Mouse (Mus musculus) stomach, embryonic 16.5 days (tissue): ENCODE measurements around the gene H2al1h. TPM values are rescaled to one million over a fixed set of nuclear protein-coding genes. Genes with fewer than 3 reads are reported as not detected.
"Not testable (repeated sequence)": the region's sequence is repeated elsewhere in the genome, so short reads cannot be mapped to it uniquely, and the experiment has no call there.

Source experiments
- ATAC-seq: fragments of 200-750 bp; cut with Nextera tagmentation; 2 replicates; pipeline ENCODE4 v1.8.0; 2017; ENCODE audit warnings: moderate number of reproducible peaks, moderate TSS enrichment; ENCODE audit not compliant: insufficient read depth, low FRiP score
- H3K27ac ChIP-seq: fragments of 300-500 bp; sonication (generic); 2 replicates; pipeline ENCODE4 v1.5.1; 2014; ENCODE audit warnings: low read length
- H3K27me3 ChIP-seq: fragments of 300-500 bp; sonication (generic); 2 replicates; pipeline ENCODE4 v1.6.1; 2014; ENCODE audit warnings: low read length, control low read depth, mixed read lengths; ENCODE audit not compliant: control insufficient read depth, insufficient read depth
- H3K36me3 ChIP-seq: fragments of 300-500 bp; sonication (generic); 2 replicates; pipeline ENCODE4 v1.6.1; 2014; ENCODE audit warnings: low read length; ENCODE audit not compliant: control insufficient read depth, insufficient read depth
- H3K4me1 ChIP-seq: fragments of 300-500 bp; sonication (generic); 2 replicates; pipeline ENCODE4 v1.6.1; 2014; ENCODE audit warnings: low read length, control low read depth, mixed read lengths; ENCODE audit not compliant: control insufficient read depth, insufficient read depth
- H3K4me2 ChIP-seq: fragments of 300-500 bp; sonication (generic); 2 replicates; pipeline ENCODE4 v1.6.1; 2014; ENCODE audit warnings: low read depth, low read length, mixed read lengths
- H3K4me3 ChIP-seq: fragments of 300-500 bp; sonication (generic); replicated peaks from 2 replicates; pipeline ENCODE4 v1.5.1; 2014; ENCODE audit warnings: mild to moderate bottlenecking, low read length
- H3K9ac ChIP-seq: fragments of 300-500 bp; sonication (generic); 2 replicates; pipeline ENCODE4 v1.6.1; 2014; ENCODE audit warnings: low read length
- H3K9me3 ChIP-seq: fragments of 300-500 bp; sonication (generic); replicated peaks from 2 replicates; pipeline ENCODE4 v1.6.1; 2016; ENCODE audit warnings: low read length, control low read depth; ENCODE audit not compliant: control insufficient read depth
- WGBS: fragments of 180-500 bp; shearing (Covaris S2); extraction: QIAGEN DNeasy Blood & Tissue Kit; methylation state at CpG from one replicate; pipeline ENCODE4 v1.1.7; 2014; 5-methylcytosine and 5-hydroxymethylcytosine counted together
- polyA plus RNA-seq: library from polyadenylated mRNA; unstranded; fragments of >200 nt; fragmentation: Nextera tagmentation; extraction: Ambion mirVana; gene quantifications from 2 replicates; pipeline ENCODE4 v1.2.1, GENCODE M21; 2015

H2al1h gene
- polyA plus RNA-seq, 1 experiment from 2014 or later = not detected

DNA sequence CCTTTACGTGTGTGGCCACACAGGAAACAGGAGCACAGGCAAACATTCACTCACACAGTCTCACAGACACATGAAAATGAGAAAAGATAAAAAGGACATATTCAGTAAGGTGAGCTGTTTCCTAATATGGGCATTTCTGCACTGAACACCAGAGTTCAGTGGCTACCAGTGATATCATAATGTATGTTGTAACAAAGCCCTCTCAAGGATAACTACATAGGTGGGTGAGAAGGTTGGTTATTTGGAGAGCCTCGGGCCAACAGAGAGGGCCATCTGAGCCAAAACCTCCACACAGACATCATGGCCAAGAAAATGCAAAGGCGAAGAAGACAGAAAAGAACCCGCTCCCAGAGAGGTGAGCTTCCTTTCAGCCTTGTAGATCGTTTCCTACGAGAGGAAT is 12.8 kb upstream of the H2al1h start, which contains the start of gene H2al1d:
Gene H2al1d (plus strand): TSS at position 301 of the 400 bp plus-strand sequence.
- not testable (repeated sequence) for H3K9me3 ChIP-seq, H3K27ac ChIP-seq, H3K4me2 ChIP-seq, H3K4me1 ChIP-seq, ATAC-seq, H3K27me3 ChIP-seq, H3K36me3 ChIP-seq, H3K4me3 ChIP-seq, H3K9ac ChIP-seq
- WGBS = no CpG with 5 or more reads among the region's 6 CpGs

GRCm38 (mm10) chrX:11311634-11312033 is 9.7 kb upstream of the H2al1h start, which contains the start of gene H2al1e:
H2al1e (plus strand) TSS chrX:11311934.
- not testable (repeated sequence) for ATAC-seq, H3K36me3 ChIP-seq, H3K27me3 ChIP-seq, H3K9ac ChIP-seq, H3K4me1 ChIP-seq, H3K27ac ChIP-seq, H3K4me3 ChIP-seq, H3K9me3 ChIP-seq, H3K4me2 ChIP-seq
- WGBS = no CpG with 5 or more reads among the region's 3 CpGs

DNA sequence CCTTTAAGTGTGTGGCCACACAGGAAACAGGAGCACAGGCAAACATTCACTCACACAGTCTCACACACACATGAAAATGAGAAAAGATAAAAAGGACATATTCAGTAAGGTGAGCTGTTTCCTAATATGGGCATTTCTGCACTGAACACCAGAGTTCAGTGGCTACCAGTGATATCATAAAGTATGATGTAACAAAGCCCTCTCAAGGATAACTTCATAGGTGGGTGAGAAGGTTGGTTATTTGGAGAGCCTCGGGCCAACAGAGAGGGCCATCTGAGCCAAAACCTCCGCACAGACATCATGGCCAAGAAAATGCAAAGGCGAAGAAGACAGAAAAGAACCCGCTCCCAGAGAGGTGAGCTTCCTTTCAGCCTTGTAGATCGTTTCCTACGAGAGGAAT is 6.4 kb upstream of the H2al1h start, which contains the start of gene H2al1f:
Gene H2al1f (plus strand): TSS at position 301 of the 400 bp plus-strand sequence.
- H3K4me3 ChIP-seq, H3K9me3 ChIP-seq, H3K9ac ChIP-seq, H3K27ac ChIP-seq, H3K27me3 ChIP-seq, H3K36me3 ChIP-seq, ATAC-seq, H3K4me2 ChIP-seq, H3K4me1 ChIP-seq: not testable (repeated sequence)
- WGBS = no CpG with 5 or more reads among the region's 6 CpGs

GRCm38 (mm10) chrX:11317956-11318355 is 3.3 kb upstream of the H2al1h start, which contains the start of gene H2al1g:
H2al1g (plus strand) TSS chrX:11318256.
- H3K27me3 ChIP-seq, ATAC-seq, H3K27ac ChIP-seq, H3K36me3 ChIP-seq, H3K4me2 ChIP-seq, H3K9ac ChIP-seq, H3K4me1 ChIP-seq, H3K4me3 ChIP-seq, H3K9me3 ChIP-seq: not testable (repeated sequence)
- no CpG with 5 or more reads among the region's 3 CpGs for whole genome bisulfite sequencing

- H3K4me1 ChIP-seq, H3K27me3 ChIP-seq: not testable (repeated sequence)
- WGBS = 88% methylated on average over 2 of the region's 5 CpGs
Observed at GRCm38 (mm10) chrX:11324359-11324758, 3.1 kb downstream of the H2al1h start, which contains the start of gene H2al1i. H2al1i (plus strand) TSS chrX:11324659.

DNA sequence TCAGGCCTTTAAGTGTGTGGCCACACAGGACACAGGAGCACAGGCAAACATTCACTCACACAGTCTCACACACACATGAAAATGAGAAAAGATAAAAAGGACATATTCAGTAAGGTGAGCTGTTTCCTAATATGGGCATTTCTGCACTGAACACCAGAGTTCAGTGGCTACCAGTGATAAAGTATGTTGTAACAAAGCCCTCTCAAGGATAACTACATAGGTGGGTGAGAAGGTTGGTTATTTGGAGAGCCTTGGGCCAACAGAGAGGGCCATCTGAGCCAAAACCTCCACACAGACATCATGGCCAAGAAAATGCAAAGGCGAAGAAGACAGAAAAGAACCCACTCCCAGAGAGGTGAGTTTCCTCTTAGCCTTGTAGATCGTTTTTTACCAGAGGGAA is 6.2 kb downstream of the H2al1h start, which contains the start of gene H2al1j:
Gene H2al1j (plus strand): TSS at position 301 of the 400 bp plus-strand sequence.
- H3K4me2 ChIP-seq, H3K27me3 ChIP-seq, H3K27ac ChIP-seq, H3K4me1 ChIP-seq, H3K4me3 ChIP-seq, H3K9me3 ChIP-seq, H3K36me3 ChIP-seq, ATAC-seq, H3K9ac ChIP-seq: not testable (repeated sequence)
- 89% methylated on average over 2 of the region's 2 CpGs for WGBS

More at GRCm38 (mm10) chrX:11324359-11324758, 3.1 kb downstream of the H2al1h start, which contains the start of gene H2al1i:
- H3K9me3 ChIP-seq, H3K27ac ChIP-seq, H3K4me2 ChIP-seq, ATAC-seq, H3K4me3 ChIP-seq, H3K9ac ChIP-seq, H3K36me3 ChIP-seq: not testable (repeated sequence)

DNA sequence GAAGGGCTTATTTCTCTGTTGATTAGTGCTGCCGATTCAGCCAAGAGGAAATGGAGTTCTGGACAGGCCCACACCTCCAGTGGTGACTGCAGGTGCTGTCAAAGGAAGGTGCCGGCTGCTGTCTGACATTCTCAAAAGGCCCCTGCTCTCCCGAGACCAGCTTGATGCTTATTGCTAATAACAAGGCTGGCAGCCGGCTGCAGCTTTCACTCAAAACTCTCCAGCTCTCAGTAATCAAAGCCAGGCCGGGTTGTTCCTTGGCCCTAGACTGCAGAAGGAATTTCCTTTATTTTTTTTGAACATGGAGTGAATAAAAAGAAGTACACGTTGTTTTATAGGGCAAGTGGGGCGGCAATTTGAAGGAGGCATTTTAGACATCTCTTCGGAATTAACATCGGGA is 24.5 kb downstream of the H2al1h start:
- no peaks in the 10 kb centered on the region for H3K36me3 ChIP-seq
- no peaks in the 10 kb centered on the region for H3K4me1 ChIP-seq
- 62% methylated on average over 9 of the region's 9 CpGs for WGBS
- H3K27me3 ChIP-seq = peaks cover 5% of the 10 kb centered on the region; the same call in 1 of the 2 replicates
- no peak for ATAC-seq
- no peak overlapping the region for H3K4me2 ChIP-seq
- H3K27ac ChIP-seq = no peak overlapping the region
- no peaks in the 10 kb centered on the region for H3K9me3 ChIP-seq
- H3K4me3 ChIP-seq = no peak overlapping the region
- no peak overlapping the region for H3K9ac ChIP-seq

GRCm38 (mm10) chrX:11346756-11347155 is 25.5 kb downstream of the H2al1h start:
- H3K27me3 ChIP-seq = peaks cover 9% of the 10 kb centered on the region; the same call in 1 of the 2 replicates
- ATAC-seq = no peak
- WGBS = 87% methylated on average over 3 of the region's 3 CpGs
- no peak overlapping the region for H3K27ac ChIP-seq
- H3K36me3 ChIP-seq = no peaks in the 10 kb centered on the region
- H3K9ac ChIP-seq = no peak overlapping the region
- H3K9me3 ChIP-seq = no peaks in the 10 kb centered on the region
- H3K4me1 ChIP-seq = no peaks in the 10 kb centered on the region
- no peak overlapping the region for H3K4me2 ChIP-seq
- no peak overlapping the region for H3K4me3 ChIP-seq

DNA sequence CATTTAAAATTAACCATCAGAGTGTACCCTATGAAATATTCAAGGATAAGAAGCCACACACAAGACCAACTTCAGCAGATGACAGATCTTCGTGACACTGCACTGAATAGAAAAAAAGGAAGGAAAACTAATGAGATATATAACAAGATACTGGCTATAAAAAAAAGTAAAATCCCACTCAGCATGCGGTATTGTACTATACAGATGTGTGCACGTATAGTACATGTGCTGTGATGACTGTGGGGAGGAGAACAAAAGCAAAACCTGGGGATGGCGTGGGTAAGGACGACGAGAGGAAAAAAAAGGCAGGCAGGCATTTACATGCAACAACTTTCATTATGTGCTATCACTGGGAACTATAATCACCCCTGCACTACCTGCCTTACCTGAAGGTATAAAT is 39.5 kb downstream of the H2al1h start:
- H3K27ac ChIP-seq = no peak overlapping the region
- H3K9me3 ChIP-seq = no peaks in the 10 kb centered on the region
- no peak overlapping the region for H3K4me3 ChIP-seq
- no peak for ATAC-seq
- H3K27me3 ChIP-seq = peaks cover 11% of the 10 kb centered on the region; the same call in 1 of the 2 replicates
- no peak overlapping the region for H3K9ac ChIP-seq
- 83% methylated on average over 6 of the region's 6 CpGs for WGBS
- H3K4me1 ChIP-seq = no peaks in the 10 kb centered on the region
- no peak overlapping the region for H3K4me2 ChIP-seq
- no peaks in the 10 kb centered on the region for H3K36me3 ChIP-seq
